Mouse (Mus musculus): ENCODE data around the gene Gm12248. TPM values are rescaled to one million over a fixed set of nuclear protein-coding genes. Genes with fewer than 3 reads are reported as not detected.

Gene Gm12248
- polyA plus RNA-seq, 1 experiment from 2014 or later, result not detected

GRCm38 (mm10) chr11:58026337-58026736 lies 66.6 kb downstream of the Gm12248 start:
- Histone ChIP-seq H3K9me3 (no peaks in the 10 kb centered on the region), H3K36me3 (no peaks in the 10 kb centered on the region), H3K9ac (replicated peaks) (no peak overlapping the region), H3K4me3 (no peak overlapping the region), H3K4me2 (replicated peaks) (no peak overlapping the region), H3K27me3 (no peaks in the 10 kb centered on the region), H3K4me1 (0 out of 2 replicates have a peak, but pooled peaks cover 2% of the 10 kb centered on the region), H3K27ac (replicated peaks) (no peak overlapping the region)
- WGBS, result 73% methylated on average over 3 of the region's 3 CpGs
- ATAC-seq (ENCODE audit: low FRiP score, low read depth), result no peak

- Histone ChIP-seq H3K27me3 (no peaks in the 10 kb centered on the region), H3K36me3 (no peaks in the 10 kb centered on the region), H3K4me1 (no peaks in the 10 kb centered on the region), H3K27ac (replicated peaks) (no peak overlapping the region), H3K4me3 (no peak overlapping the region), H3K9me3 (no peaks in the 10 kb centered on the region), H3K4me2 (replicated peaks) (no peak overlapping the region), H3K9ac (replicated peaks) (no peak overlapping the region)
- 88% methylated on average over 4 of the region's 4 CpGs for WGBS
- no peak for ATAC-seq (ENCODE audit: low FRiP score, low read depth)
Measured at GRCm38 (mm10) chr11:58025881-58026280, 67.1 kb downstream of the Gm12248 start.

GRCm38 (mm10) chr11:58024671-58025070 lies 68.3 kb downstream of the Gm12248 start:
- no peaks in the 10 kb centered on the region for H3K36me3 ChIP-seq
- no peaks in the 10 kb centered on the region for H3K4me1 ChIP-seq
- H3K4me3 ChIP-seq, result no peak overlapping the region
- WGBS, result 84% methylated on average over 2 of the region's 2 CpGs
- H3K27ac ChIP-seq (replicated peaks), result no peak overlapping the region
- no peaks in the 10 kb centered on the region for H3K27me3 ChIP-seq
- H3K9ac ChIP-seq (replicated peaks), result no peak overlapping the region
- no peaks in the 10 kb centered on the region for H3K9me3 ChIP-seq
- H3K4me2 ChIP-seq (replicated peaks), result no peak overlapping the region
- ATAC-seq (ENCODE audit: low FRiP score, low read depth), result no peak

DNA sequence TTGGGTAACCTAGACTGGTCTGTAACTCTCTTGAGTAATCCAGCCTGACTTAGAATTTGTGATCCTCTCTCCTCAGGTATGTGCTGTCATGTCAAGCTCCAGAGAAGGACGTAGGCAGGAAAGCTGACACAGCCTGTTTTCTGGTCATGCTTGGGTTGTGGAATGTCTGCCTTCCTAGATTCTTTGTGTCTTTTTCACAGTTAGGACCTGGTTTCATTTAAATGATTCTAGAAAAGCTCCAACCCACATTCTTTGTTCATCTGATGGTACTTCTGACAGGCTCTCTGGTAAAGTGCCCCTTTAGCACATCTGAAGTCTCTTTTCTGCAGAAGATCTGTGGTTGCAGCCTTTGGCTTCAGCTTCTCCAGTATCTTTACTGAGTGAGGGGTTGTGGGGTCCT lies 68.7 kb downstream of the Gm12248 start:
- Histone ChIP-seq H3K4me2 (replicated peaks) (no peak overlapping the region), H3K4me3 (no peak overlapping the region), H3K4me1 (no peaks in the 10 kb centered on the region), H3K27me3 (no peaks in the 10 kb centered on the region), H3K36me3 (no peaks in the 10 kb centered on the region), H3K9me3 (no peaks in the 10 kb centered on the region), H3K9ac (replicated peaks) (no peak overlapping the region), H3K27ac (replicated peaks) (no peak overlapping the region)
- no peak for ATAC-seq (ENCODE audit: low FRiP score, low read depth)
- 81% methylated on average over 1 of the region's 1 CpGs for WGBS

- Histone ChIP-seq H3K4me3 (no peak overlapping the region), H3K36me3 (no peaks in the 10 kb centered on the region), H3K27me3 (no peaks in the 10 kb centered on the region), H3K27ac (replicated peaks) (no peak overlapping the region), H3K4me1 (peaks cover 8% of the 10 kb centered on the region; the same call in 1 of the 2 replicates), H3K9me3 (no peaks in the 10 kb centered on the region), H3K4me2 (replicated peaks) (no peak overlapping the region), H3K9ac (replicated peaks) (no peak overlapping the region)
- no peak for ATAC-seq (ENCODE audit: low FRiP score, low read depth)
- WGBS, result 60% methylated on average over 2 of the region's 2 CpGs
Measured at GRCm38 (mm10) chr11:58021618-58022017, 71.3 kb downstream of the Gm12248 start.

DNA sequence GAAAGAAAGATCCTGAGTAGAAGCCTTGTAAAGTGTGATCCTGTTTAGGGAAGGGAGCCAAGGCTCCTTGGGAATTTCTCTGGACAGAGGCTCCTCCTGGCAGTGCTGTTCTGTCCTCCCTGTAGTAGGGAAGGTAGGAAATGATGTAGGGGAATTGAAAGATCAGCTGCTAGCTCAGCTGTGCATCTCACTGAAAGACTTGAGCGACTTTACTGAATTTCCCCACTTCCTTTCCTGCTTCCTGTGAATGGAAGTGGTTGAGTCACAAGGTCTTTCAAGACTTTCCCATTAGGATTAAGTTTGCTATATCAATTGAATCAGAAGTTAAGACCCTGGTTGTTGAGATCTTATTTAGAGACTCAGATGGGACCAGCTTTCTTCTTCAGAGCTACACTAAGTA lies 71.8 kb downstream of the Gm12248 start:
- H3K27ac ChIP-seq (replicated peaks), result no peak overlapping the region
- no peak overlapping the region for H3K9ac ChIP-seq (replicated peaks)
- H3K27me3 ChIP-seq, result no peaks in the 10 kb centered on the region
- ATAC-seq (ENCODE audit: low FRiP score, low read depth), result no peak
- H3K9me3 ChIP-seq, result no peaks in the 10 kb centered on the region
- no peak overlapping the region for H3K4me2 ChIP-seq (replicated peaks)
- H3K4me3 ChIP-seq, result no peak overlapping the region
- WGBS, result 79% methylated on average over 1 of the region's 1 CpGs
- peaks cover 13% of the 10 kb centered on the region; the same call in 1 of the 2 replicates for H3K4me1 ChIP-seq
- no peaks in the 10 kb centered on the region for H3K36me3 ChIP-seq

GRCm38 (mm10) chr11:58018701-58019100 lies 74.2 kb downstream of the Gm12248 start:
- no peaks in the 10 kb centered on the region for H3K9me3 ChIP-seq
- H3K4me3 ChIP-seq, result no peak overlapping the region
- no peaks in the 10 kb centered on the region for H3K36me3 ChIP-seq
- WGBS, result 94% methylated on average over 4 of the region's 4 CpGs
- no peaks in the 10 kb centered on the region for H3K27me3 ChIP-seq
- peaks cover 15% of the 10 kb centered on the region; the same call in 1 of the 2 replicates for H3K4me1 ChIP-seq
- ATAC-seq (ENCODE audit: low FRiP score, low read depth), result no peak
- no peak overlapping the region for H3K4me2 ChIP-seq (replicated peaks)
- H3K9ac ChIP-seq (replicated peaks), result no peak overlapping the region
- H3K27ac ChIP-seq (replicated peaks), result no peak overlapping the region

DNA sequence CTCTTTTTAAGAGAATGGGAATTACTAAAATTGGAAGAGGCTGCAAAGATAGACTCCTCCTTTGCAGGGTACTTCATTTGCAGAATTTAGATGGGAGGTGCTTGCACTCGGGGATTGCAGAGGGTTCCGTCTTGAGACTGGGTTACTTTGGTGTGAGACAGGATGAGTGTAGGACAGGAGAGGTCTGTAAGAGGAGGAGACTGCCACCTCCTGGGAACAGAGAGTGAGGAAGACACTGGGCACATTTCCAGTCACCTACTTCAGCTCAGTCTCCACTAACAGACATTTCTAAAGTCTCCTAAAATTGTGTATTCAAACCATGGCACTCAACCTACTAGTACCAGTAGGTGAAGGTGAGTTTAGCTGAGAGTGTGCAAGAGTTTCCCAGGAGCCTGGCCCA lies 74.6 kb downstream of the Gm12248 start:
- H3K27me3 ChIP-seq, result no peaks in the 10 kb centered on the region
- H3K27ac ChIP-seq (replicated peaks), result no peak overlapping the region
- ATAC-seq (ENCODE audit: low FRiP score, low read depth), result no peak
- no peak overlapping the region for H3K4me3 ChIP-seq
- H3K36me3 ChIP-seq, result no peaks in the 10 kb centered on the region
- no peaks in the 10 kb centered on the region for H3K9me3 ChIP-seq
- no peak overlapping the region for H3K4me2 ChIP-seq (replicated peaks)
- no peak overlapping the region for H3K9ac ChIP-seq (replicated peaks)
- H3K4me1 ChIP-seq, result peaks cover 15% of the 10 kb centered on the region; the same call in 1 of the 2 replicates
- 85% methylated on average over 2 of the region's 2 CpGs for WGBS

GRCm38 (mm10) chr11:58017422-58017821 lies 75.5 kb downstream of the Gm12248 start:
- Histone ChIP-seq H3K9me3 (no peaks in the 10 kb centered on the region), H3K27me3 (no peaks in the 10 kb centered on the region), H3K4me2 (replicated peaks) (no peak overlapping the region), H3K9ac (replicated peaks) (no peak overlapping the region), H3K27ac (replicated peaks) (no peak overlapping the region), H3K36me3 (no peaks in the 10 kb centered on the region), H3K4me1 (peaks cover 15% of the 10 kb centered on the region; the same call in 1 of the 2 replicates), H3K4me3 (no peak overlapping the region)
- 89% methylated on average over 1 of the region's 1 CpGs for WGBS
- no peak for ATAC-seq (ENCODE audit: low FRiP score, low read depth)

DNA sequence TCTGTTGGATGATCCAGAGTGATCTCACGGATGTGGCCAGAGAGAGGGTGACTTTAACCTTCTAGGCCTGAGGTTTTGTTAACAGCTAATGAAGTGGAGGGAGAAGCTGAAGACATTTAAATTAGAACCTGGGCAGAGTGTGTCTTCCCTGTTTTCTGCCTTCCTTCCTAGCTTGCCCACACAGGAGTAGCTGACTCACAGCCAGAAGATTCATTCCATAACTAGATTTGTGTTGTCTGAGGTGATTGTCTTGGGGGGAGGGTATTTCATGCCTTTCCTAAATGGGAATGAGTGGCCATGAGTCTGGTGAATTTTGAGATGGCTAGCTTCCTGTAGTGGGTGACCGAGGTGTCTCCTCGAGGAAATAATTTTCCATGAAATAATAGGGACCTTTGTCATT lies 76.6 kb downstream of the Gm12248 start:
- no peaks in the 10 kb centered on the region for H3K9me3 ChIP-seq
- H3K27ac ChIP-seq (replicated peaks), result no peak overlapping the region
- no peaks in the 10 kb centered on the region for H3K36me3 ChIP-seq
- no peak overlapping the region for H3K4me2 ChIP-seq (replicated peaks)
- peaks cover 20% of the 10 kb centered on the region for H3K4me1 ChIP-seq
- H3K4me3 ChIP-seq, result no peak overlapping the region
- H3K9ac ChIP-seq (replicated peaks), result no peak overlapping the region
- ATAC-seq (ENCODE audit: low FRiP score, low read depth), result no peak
- no peaks in the 10 kb centered on the region for H3K27me3 ChIP-seq
- WGBS, result 60% methylated on average over 3 of the region's 3 CpGs

- Histone ChIP-seq H3K36me3 (no peaks in the 10 kb centered on the region), H3K27ac (replicated peaks) (no peak overlapping the region), H3K9me3 (no peaks in the 10 kb centered on the region), H3K9ac (replicated peaks) (no peak overlapping the region), H3K4me1 (peaks cover 31% of the 10 kb centered on the region), H3K4me2 (replicated peaks) (no peak overlapping the region), H3K27me3 (no peaks in the 10 kb centered on the region), H3K4me3 (no peak overlapping the region)
- WGBS, result 75% methylated on average over 2 of the region's 2 CpGs
- no peak for ATAC-seq (ENCODE audit: low FRiP score, low read depth)
Measured at GRCm38 (mm10) chr11:58015339-58015738, 77.6 kb downstream of the Gm12248 start.

- no peak overlapping the region for H3K4me2 ChIP-seq (replicated peaks)
- no peak overlapping the region for H3K4me3 ChIP-seq
- 88% methylated on average over 1 of the region's 1 CpGs for WGBS
- H3K27ac ChIP-seq (replicated peaks), result no peak overlapping the region
- peaks cover 34% of the 10 kb centered on the region for H3K4me1 ChIP-seq
- H3K36me3 ChIP-seq, result no peaks in the 10 kb centered on the region
- ATAC-seq (ENCODE audit: low FRiP score, low read depth), result no peak
- no peak overlapping the region for H3K9ac ChIP-seq (replicated peaks)
- no peaks in the 10 kb centered on the region for H3K27me3 ChIP-seq
- H3K9me3 ChIP-seq, result no peaks in the 10 kb centered on the region
Measured at GRCm38 (mm10) chr11:58014604-58015003, 78.3 kb downstream of the Gm12248 start.

Data from midbrain, embryonic 12.5 days (tissue).